Comparison of ENCODE assay signal across 23 mouse cellular contexts in genomic region chr10:9785651-9786050, GRCm38 (mm10).
A peak's percentile ranks its signal among the peaks of the same experiment; 100 is the strongest.
DNase-seq lines count a peak whose midpoint lies in the region; ATAC-seq and TF ChIP-seq lines count a peak whose summit lies in the region.
"Had no signal": no experiment of that assay in that cellular context is flagged by ENCODE, and none has a peak within 500 bp of the region (broad histone marks: within the 10 kb centered on the region; RNA-seq: fewer than 3 reads in every experiment).

No protein-coding gene starts in this region.

- H3K9ac ChIP-seq in intestine, embryonic 14.5 days (ENCODE audit: low read length), result no peak overlapping the region
- H3K9ac ChIP-seq in intestine, embryonic 15.5 days, result no peak overlapping the region
- H3K9ac ChIP-seq in midbrain, embryonic 14.5 days (replicated peaks; ENCODE audit: low read length), result no peak overlapping the region
- H3K9ac ChIP-seq in midbrain, embryonic 16.5 days (ENCODE audit: low read depth, low read length), result no peak overlapping the region
- H3K9ac ChIP-seq: heart, embryonic 12.5 days; liver, embryonic 13.5 days; lung, embryonic 15.5 days; midbrain, embryonic 13.5 days; neural tube, embryonic 12.5 days had no signal

- no peak overlapping the region for H3K4me3 ChIP-seq in intestine, embryonic 14.5 days (ENCODE audit: low read depth, low read length)
- no peak overlapping the region for H3K4me3 ChIP-seq in intestine, embryonic 15.5 days (replicated peaks)
- no peak overlapping the region for H3K4me3 ChIP-seq in midbrain, embryonic 14.5 days (replicated peaks; ENCODE audit: low read depth, low read length)
- no peak overlapping the region for H3K4me3 ChIP-seq in midbrain, embryonic 16.5 days (ENCODE audit: low read depth, low read length)
- H3K4me3 ChIP-seq: forebrain, embryonic 10.5 days; heart, embryonic 12.5 days; hindbrain, embryonic 10.5 days; liver, embryonic 13.5 days; lung, embryonic 15.5 days; megakaryocyte, embryonic 14.5 days; midbrain, embryonic 13.5 days; neural tube, embryonic 12.5 days had no signal

- H3K36me3 ChIP-seq in intestine, embryonic 14.5 days (ENCODE audit: control insufficient read depth, insufficient read depth, low read length), result 0 out of 2 replicates have a peak, but pooled peaks cover 5% of the 10 kb centered on the region
- no peaks in the 10 kb centered on the region for H3K36me3 ChIP-seq in intestine, embryonic 15.5 days
- H3K36me3 ChIP-seq in midbrain, embryonic 14.5 days (ENCODE audit: control insufficient read depth, insufficient read depth, low read length), result peaks cover 10% of the 10 kb centered on the region; the same call in 1 of the 2 replicates
- peaks cover 5% of the 10 kb centered on the region; the same call in 1 of the 2 replicates for H3K36me3 ChIP-seq in midbrain, embryonic 16.5 days (ENCODE audit: control insufficient read depth, insufficient read depth, low read length)
- H3K36me3 ChIP-seq: lung, embryonic 15.5 days; neural tube, embryonic 12.5 days had no signal

- no peak for TF ChIP-seq CTCF in brain, embryonic 14.5 days (IDR thresholded peaks at IDR 0.05; ENCODE audit: borderline replicate concordance, extremely low read depth, insufficient read depth, insufficient read length)

- no peaks in the 10 kb centered on the region for H3K9me3 ChIP-seq in intestine, embryonic 14.5 days (ENCODE audit: control insufficient read depth, low read length)
- H3K9me3 ChIP-seq in intestine, embryonic 15.5 days, result no peaks in the 10 kb centered on the region
- H3K9me3 ChIP-seq in midbrain, embryonic 14.5 days (ENCODE audit: control insufficient read depth, low read length), result no peaks in the 10 kb centered on the region
- no peaks in the 10 kb centered on the region for H3K9me3 ChIP-seq in midbrain, embryonic 16.5 days (replicated peaks; ENCODE audit: control insufficient read depth, low read length, poor library complexity, severe bottlenecking)
- H3K9me3 ChIP-seq: forebrain, embryonic 10.5 days; heart, embryonic 12.5 days; hindbrain, embryonic 10.5 days; liver, embryonic 13.5 days; lung, embryonic 15.5 days; megakaryocyte, embryonic 14.5 days; midbrain, embryonic 13.5 days; neural tube, embryonic 12.5 days had no signal

- H3K4me2 ChIP-seq in intestine, embryonic 14.5 days (ENCODE audit: low read length), result no peak overlapping the region
- H3K4me2 ChIP-seq in intestine, embryonic 15.5 days (replicated peaks), result no peak overlapping the region
- H3K4me2 ChIP-seq in midbrain, embryonic 14.5 days (ENCODE audit: low read length), result no peak overlapping the region
- no peak overlapping the region for H3K4me2 ChIP-seq in midbrain, embryonic 16.5 days (ENCODE audit: low read length)
- H3K4me2 ChIP-seq: heart, embryonic 12.5 days; liver, embryonic 13.5 days; lung, embryonic 15.5 days; midbrain, embryonic 13.5 days; neural tube, embryonic 12.5 days had no signal

- 27% methylated on average over 6 of the region's 6 CpGs for WGBS in intestine, embryonic 14.5 days
- 50% methylated on average over 6 of the region's 6 CpGs for WGBS in intestine, embryonic 15.5 days
- WGBS in midbrain, embryonic 14.5 days, result 86% methylated on average over 6 of the region's 6 CpGs
- WGBS in midbrain, embryonic 16.5 days, result 82% methylated on average over 6 of the region's 6 CpGs

- peaks cover 6% of the 10 kb centered on the region for H3K4me1 ChIP-seq in intestine, embryonic 14.5 days (replicated peaks; ENCODE audit: control insufficient read depth, insufficient read depth, low read length)
- no peaks in the 10 kb centered on the region for H3K4me1 ChIP-seq in intestine, embryonic 15.5 days (replicated peaks)
- no peaks in the 10 kb centered on the region for H3K4me1 ChIP-seq in midbrain, embryonic 14.5 days (ENCODE audit: control insufficient read depth, insufficient read depth, low read length)
- no peaks in the 10 kb centered on the region for H3K4me1 ChIP-seq in midbrain, embryonic 16.5 days (ENCODE audit: control insufficient read depth, insufficient read depth, low read length)
- H3K4me1 ChIP-seq: forebrain, embryonic 10.5 days; heart, embryonic 12.5 days; hindbrain, embryonic 10.5 days; liver, embryonic 13.5 days; lung, embryonic 15.5 days; midbrain, embryonic 13.5 days; neural tube, embryonic 12.5 days had no signal

- H3K27ac ChIP-seq in intestine, embryonic 14.5 days (ENCODE audit: low read depth), result no peak overlapping the region
- H3K27ac ChIP-seq in intestine, embryonic 15.5 days, result no peak overlapping the region
- H3K27ac ChIP-seq in midbrain, embryonic 14.5 days (replicated peaks; ENCODE audit: low read depth, low read length), result no peak overlapping the region
- no peak overlapping the region for H3K27ac ChIP-seq in midbrain, embryonic 16.5 days (ENCODE audit: low read length)
- H3K27ac ChIP-seq: forebrain, embryonic 10.5 days; hindbrain, embryonic 10.5 days; liver, embryonic 13.5 days; lung, embryonic 15.5 days; midbrain, embryonic 13.5 days; neural tube, embryonic 12.5 days had no signal

- no peaks in the 10 kb centered on the region for H3K27me3 ChIP-seq in intestine, embryonic 14.5 days (replicated peaks; ENCODE audit: control insufficient read depth, insufficient read depth, low read length)
- no peaks in the 10 kb centered on the region for H3K27me3 ChIP-seq in intestine, embryonic 15.5 days (replicated peaks)
- no peaks in the 10 kb centered on the region for H3K27me3 ChIP-seq in midbrain, embryonic 14.5 days (ENCODE audit: control insufficient read depth, insufficient read depth, low read length)
- no peaks in the 10 kb centered on the region for H3K27me3 ChIP-seq in midbrain, embryonic 16.5 days (ENCODE audit: control insufficient read depth, insufficient read depth, low read depth, low read length)
- H3K27me3 ChIP-seq: heart, embryonic 12.5 days; liver, embryonic 13.5 days; lung, embryonic 15.5 days; megakaryocyte, embryonic 14.5 days; midbrain, embryonic 13.5 days; neural tube, embryonic 12.5 days had no signal

- ATAC-seq in intestine, embryonic 14.5 days (replicated peaks; ENCODE audit: low FRiP score, low TSS enrichment, low read depth), result 0 out of 2 replicates have a peak, but pooled peaks have one; percentile 50
- no peak for ATAC-seq in intestine, embryonic 15.5 days
- no peak for ATAC-seq in midbrain, embryonic 14.5 days (ENCODE audit: low FRiP score, low TSS enrichment)
- no peak for ATAC-seq in midbrain, embryonic 16.5 days
- ATAC-seq: activated CD4-positive, CD25-positive, alpha-beta regulatory T cell, adult 4 months; hindbrain, embryonic 16.5 days; midbrain, embryonic 13.5 days had no signal

- DNase-seq in intestine, embryonic 14.5 days (ENCODE audit: low spot score), result no peak
- peak; percentile 10 for DNase-seq in midbrain, embryonic 14.5 days
- peak; percentile 28 for DNase-seq in brain, embryonic 14.5 days (ENCODE audit: low read depth)
- DNase-seq in layer of hippocampus, adult 9-10 months (ENCODE audit: low spot score), result no peak
- no peak for DNase-seq in ovary, postnatal 10 days (ENCODE audit: low spot score)
- DNase-seq: adrenal gland, postnatal 10 days; cerebellum, adult 9-10 months; gastrocnemius, postnatal 10 days; kidney, adult 18-20 months; kidney, postnatal 4 days; layer of hippocampus, adult 9-11 months; liver, embryonic 13.5 days had no signal

- no peak for TF ChIP-seq POLR2A in brain, embryonic 14.5 days (IDR thresholded peaks at IDR 0.05; ENCODE audit: borderline replicate concordance, extremely low read depth, insufficient read depth, insufficient read length, poor library complexity, severe bottlenecking)

Comparison
In these comparisons a context has a peak if more than half of its experiments do, and no peak if none do; other contexts are left out.
1. DNase-seq: peak in midbrain, embryonic 14.5 days (single experiment) and brain, embryonic 14.5 days (single experiment); none in intestine, embryonic 14.5 days (single experiment), layer of hippocampus, adult 9-10 months (single experiment) and ovary, postnatal 10 days (single experiment).